Mouse (Mus musculus) cerebellum, adult 11-12 months (tissue): ENCODE results near the gene Cog7.

Experiments
- DNase-seq: peaks from one replicate; pipeline ENCODE4 v3.0.0; 2022

Cog7 gene

DNA sequence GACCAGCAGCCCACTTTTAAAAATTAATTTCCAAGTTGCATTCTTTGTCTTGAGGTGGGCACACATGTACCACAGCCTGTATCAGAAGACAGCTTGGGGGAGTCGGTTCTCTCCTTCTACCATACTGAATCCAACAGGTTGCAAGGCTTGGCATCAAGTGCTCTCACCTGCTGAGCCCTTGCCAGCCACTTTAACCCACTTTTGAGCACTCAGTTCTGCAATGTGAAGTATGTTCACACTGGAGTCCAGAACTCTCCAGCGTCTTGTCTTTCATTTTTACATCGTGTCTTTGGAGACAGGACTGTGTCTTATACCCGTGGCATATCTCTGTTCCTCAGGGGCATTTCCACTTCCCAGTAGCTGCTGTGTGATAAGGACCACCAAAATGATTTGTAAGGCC, 101.3 kb downstream of the Cog7 start:
- no peak for DNase-seq

DNA sequence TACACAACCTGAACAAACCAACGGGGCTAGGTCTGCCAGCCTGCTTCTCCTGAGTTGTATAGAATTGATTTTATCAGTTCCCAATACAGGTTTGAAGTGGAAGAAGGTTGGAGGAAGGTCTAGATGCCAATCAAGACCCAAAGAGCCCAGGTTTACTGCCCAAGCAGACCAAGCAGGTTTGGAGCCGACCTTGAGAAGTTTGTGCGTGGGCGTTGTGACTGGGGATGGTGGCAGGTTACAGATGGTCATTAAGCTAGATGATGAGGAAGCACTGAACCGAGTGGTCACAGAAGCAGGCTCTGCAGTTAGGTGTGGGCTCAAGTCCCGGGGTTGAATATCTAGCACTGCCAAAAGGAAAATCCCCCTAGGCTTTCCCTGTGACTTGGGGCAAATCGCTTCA, 106.7 kb downstream of the Cog7 start:
- no peak for DNase-seq

DNA sequence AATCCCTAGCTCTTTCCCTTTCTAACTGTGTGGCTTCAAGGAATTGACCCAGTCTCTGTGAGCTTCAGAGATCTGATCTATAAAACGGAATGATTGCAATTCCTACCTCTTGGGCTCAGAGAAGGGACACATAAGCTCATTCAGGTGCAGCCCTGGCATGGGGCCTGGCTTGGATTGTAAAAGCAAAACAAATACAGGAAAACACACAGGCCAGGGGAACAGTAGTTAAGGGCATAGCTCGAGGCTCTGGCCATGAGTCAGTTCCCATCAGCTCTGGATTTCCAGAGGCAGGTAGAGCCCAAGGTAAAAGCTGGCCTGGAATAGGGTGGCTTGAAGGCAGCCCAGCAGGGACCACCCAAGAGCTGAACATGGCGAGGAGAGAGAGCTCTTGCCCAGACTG, 107.5 kb downstream of the Cog7 start:
- DNase-seq: no peak

DNA sequence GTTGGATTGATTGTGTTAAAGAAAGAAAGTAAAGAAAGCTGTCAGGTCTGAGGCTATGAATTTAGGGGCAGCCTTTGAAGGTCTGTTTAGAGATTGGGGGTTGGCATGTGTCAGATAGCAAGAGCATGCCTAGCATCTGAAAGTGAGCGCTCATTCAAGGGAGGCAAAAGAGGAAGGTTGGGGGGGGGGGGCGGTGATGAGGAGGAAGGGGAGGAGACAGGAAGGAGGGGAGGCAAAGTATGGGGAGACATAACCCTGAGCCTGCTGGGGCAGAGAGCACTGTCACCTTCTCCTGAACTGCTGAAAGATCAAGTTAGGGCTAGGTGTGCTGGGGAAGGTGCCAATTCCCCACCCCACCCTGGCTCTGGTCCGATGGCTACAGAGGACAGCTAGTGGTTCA, 109.9 kb downstream of the Cog7 start:
- DNase-seq: no peak

DNA sequence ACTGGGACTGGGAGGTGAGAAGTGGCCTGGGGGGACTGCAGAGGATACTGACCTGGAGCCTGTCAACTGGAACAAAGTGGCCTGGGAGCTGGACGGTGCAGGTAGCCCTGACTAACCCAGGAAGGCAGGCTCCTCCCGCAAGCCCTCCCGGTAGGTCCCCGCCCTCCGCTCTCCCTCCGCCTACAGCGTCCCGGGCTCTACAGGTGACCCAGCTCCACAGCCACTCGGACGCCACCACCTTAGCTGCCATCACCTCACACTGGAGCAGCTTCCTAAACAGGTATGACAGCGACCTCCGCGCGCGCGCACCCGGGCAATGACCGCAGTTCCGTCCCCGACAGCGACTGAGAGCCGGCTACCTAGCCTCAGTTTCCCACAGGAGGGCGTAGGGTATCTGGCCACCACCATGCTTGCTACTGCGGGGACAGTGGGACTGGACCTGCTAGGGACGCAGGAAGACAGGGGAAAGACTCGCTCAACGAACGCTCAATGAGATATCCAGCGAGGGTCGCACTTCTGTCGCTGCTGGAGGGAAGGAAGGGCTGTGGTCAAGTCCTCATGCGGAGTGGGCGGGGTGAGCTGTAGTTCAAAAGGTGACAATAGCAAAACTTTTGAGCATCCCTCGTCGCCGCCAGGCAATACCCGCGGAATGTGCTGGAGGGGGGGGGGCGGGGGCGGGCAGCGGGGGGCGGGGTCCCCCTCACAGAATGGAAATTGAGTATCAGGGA, 116.5 kb downstream of the Cog7 start, which contains the start of gene Scnn1b:
Gene Scnn1b (plus strand): TSS at position 181 of the 728 bp plus-strand sequence.
- DNase-seq: no peak

DNA sequence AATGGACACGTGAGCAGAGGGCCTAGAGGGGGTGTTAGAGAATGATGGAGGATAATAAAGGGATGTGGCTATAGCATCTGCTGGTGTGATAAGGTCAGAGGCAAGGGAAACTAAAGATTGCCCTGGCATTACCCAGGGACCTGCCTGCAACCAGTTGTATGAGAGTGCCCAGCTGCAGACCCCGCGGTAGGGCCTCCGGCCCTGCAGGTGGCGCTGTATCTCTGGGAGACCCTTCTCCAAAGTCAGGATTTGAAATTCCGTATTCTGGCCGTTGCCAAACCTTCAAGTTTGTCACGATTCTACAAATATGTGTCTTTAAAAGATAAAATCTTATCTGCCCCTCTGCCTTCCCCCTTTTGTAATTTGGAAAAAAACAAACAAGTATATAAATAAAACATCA, 122.6 kb downstream of the Cog7 start:
- DNase-seq: no peak

DNA sequence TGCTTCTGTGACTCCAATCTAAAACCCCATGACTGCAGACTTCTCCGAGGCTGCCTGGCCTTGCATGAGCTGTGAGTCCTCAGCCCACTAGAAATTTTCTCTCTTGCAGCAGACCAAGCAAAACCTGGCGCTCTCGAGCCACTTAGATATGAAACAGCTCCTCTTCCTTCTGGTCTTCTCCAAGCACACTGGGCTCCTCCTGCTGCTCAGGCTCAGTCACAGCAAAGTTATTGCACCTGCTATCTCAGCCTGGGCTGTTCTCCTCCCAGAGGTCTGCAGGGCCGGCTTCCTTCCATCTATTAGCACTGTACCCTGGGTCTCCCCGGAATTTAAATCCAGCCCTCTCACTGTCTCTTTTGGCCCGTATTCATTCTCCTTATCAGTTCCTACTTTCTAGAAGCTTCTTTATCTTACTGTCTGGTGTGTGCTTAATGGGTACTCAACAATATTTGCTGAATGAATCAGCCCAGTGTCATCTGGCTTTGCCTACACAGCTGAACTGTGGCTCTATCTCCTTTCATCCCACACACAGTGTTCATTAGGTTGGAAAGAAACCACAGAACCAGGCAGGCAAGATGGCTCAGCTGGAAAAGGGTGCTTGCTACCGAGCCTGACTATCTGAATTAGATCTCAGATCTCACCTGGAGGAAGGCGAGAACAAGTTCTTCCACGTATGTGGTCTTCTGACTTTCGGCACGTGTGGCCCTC, 124.2 kb downstream of the Cog7 start:
- no peak for DNase-seq

DNA sequence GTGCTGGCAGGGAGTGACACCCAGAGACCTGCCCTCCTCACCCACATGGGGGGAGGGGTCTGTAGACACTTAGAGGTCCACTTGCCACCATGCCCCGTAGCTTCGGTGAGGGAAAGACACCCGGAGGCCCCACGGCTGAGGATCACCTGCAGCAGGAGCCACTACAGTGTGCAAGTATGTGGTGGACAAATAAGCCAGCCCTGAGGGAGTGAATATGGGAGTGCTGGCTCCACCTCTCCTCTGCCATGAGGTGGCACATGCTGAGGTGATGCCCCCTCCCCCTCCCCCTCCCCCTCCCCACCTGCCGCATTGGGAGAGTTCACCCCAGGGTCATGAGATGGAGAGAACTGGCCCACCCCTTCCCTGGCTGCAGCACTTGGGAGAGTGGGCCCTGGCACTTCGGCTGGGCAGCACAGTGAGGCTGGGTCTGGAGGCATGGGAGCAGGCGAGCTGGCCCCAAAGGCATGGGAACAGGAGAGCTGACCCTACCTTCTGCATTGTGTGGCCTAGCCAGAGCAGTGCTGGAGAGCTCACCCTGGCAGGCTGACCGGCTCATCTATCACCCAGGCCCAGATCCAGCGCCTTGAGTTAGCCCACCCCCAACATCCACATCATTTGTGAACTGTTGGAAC, 132.9 kb downstream of the Cog7 start:
- DNase-seq: no peak

DNA sequence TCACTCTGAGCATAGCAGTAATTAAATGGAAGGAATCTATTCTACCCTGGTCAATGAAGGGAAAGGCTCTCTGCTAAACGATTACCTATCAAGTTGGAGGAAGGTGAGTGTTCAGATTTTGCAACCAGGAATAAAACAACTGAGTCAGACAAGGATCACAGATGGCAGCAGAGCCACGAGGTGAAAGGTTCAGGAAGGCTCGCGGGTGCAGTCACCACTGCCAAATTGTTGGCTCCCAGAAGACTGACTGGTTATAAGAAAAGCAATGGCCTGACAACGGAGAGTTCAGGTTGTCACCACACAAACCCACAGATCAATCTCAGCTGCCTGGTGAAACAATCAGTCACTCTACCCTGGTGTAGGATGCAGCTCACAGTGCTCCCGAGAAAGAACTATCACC, 135.5 kb downstream of the Cog7 start:
- no peak for DNase-seq

DNA sequence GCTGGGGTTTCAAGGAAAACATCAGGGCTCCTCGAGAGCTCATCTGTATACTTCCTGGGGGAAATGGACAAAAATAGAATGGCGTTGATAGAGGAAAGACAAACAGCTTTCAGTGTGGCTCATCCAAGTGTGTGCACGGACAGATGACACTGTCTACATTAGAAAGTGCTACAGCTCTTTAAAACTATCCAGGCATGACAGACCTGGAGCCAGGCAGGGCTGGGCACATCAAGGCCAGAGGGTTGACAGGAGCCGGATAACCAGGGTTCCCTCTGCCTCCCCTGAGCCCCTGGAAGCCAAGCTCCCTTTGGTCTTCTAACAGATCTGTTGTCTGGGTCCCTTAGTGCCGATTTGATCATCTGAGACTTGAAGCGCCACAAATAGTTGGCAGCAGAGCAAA, 139.3 kb downstream of the Cog7 start:
- no peak for DNase-seq

DNA sequence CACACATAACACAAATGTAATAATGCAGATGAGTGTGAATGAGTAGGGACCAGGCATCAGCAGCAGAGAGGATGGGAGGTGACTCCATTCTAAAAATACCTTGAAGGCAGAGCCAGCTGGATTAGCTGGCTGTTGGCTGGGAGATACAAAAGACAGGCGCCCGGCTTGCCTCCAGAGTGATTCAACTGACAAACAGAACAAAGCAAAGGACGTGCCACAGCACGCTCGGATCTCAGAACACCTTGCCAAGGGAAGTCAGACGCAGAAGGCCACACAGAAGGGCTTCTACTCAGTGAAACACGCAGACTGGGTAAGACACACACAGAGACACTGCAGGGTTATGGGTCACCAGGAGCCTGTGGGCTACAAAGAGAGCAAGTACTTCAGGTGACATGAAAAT, 140.7 kb downstream of the Cog7 start:
- peak; percentile 18 for DNase-seq

DNA sequence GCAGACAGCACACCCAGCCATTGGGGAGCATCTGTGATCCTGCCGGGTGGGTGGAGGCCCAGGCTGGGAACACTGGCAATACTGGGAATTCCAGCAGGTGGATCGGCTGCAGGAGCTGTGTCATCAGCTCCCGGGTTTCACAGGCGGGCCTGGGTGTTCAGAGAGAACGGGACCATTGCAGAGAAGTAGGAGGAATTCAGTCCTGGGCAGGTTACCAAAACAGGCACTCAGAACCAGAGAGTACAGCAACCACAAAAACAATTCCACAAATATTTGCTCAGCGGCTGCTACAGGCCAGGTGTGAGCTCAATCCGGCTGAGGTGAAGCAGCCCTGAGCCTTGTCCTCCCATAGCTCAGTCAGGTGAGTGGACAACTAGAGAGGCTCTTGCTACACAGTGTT, 144.7 kb downstream of the Cog7 start:
- DNase-seq: no peak

DNA sequence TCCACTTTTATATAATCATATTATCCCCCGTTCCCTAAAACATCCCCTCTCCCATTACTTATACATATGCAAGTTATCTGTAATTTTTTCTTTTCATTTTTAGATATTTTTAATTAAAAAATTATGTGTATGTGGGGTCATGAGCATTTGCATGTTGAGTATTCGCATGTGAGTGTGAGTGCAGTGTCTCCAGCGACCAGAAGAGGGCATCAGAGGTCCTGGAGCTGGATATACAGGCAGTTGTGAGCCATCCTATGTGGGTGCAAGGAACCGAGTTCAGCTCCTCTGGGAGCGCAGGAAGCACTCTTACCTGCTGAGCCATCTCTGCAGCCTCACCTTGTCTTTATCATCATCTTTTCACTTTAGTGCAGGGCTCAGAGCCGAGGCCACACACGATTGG, 146.1 kb downstream of the Cog7 start:
- no peak for DNase-seq
